Mouse (Mus musculus): ENCODE results near the gene Uba2.

DNA sequence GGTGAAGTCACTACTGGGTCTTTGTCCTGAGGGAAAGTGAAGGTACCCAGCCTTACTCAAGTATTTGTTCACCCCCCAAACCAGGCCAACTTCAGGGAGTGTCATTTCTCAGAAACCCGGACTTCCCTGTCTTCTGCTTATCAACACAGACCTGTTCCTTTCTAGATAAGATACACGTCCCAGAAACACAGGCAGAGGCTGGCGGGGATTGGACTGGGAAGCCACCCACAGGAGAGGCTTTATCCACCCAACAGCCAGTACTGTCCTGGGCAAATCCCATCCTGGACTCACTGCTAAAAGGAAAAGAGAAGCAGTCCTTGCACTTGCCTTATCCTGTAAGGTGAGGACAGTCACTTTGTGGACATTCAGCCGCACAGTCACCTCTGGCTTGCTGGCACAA, 22.2 kb downstream of the Uba2 start:
- no peak for TF ChIP-seq GATA1 (IDR thresholded peaks at IDR 0.05; ENCODE audit: borderline replicate concordance, low read length)
- TF ChIP-seq FLI1 (IDR thresholded peaks at IDR 0.05; ENCODE audit: low read length) = no peak
